Mouse (Mus musculus) heart, adult 2 months (tissue): ENCODE results near the gene Dohh. TPM values are rescaled to one million over a fixed set of nuclear protein-coding genes. Genes with fewer than 3 reads are reported as not detected.

Experiments used
- DNase-seq, 2 experiments: peaks; one replicate each; pipeline ENCODE4 v3.0.0; 2021
- H3K27ac ChIP-seq: fragments of 200-600 bp; 2 replicates; pipeline ENCODE4 v1.8.1; 2022
- H3K27me3 ChIP-seq: fragments of 200-500 bp; 2 replicates; pipeline ENCODE4 v1.6.1; 2012; ENCODE audit warnings: mild to moderate bottlenecking, low read length, inconsistent platforms, mixed read lengths; ENCODE audit not compliant: control insufficient read depth, insufficient read depth
- H3K36me3 ChIP-seq: fragments of 200-500 bp; 2 replicates; pipeline ENCODE4 v1.6.1; 2012; ENCODE audit warnings: low read length, inconsistent platforms; ENCODE audit not compliant: control insufficient read depth, insufficient read depth
- H3K4me1 ChIP-seq: fragments of 200-500 bp; 2 replicates; pipeline ENCODE4 v1.6.1; 2011; ENCODE audit warnings: low read length; ENCODE audit not compliant: control insufficient read depth, insufficient read depth
- H3K4me3 ChIP-seq: fragments of 200-600 bp; 2 replicates; pipeline ENCODE4 v1.8.1; 2022
- H3K79me2 ChIP-seq: fragments of 200-500 bp; replicated peaks from 2 replicates; pipeline ENCODE4 v1.6.1; 2012; ENCODE audit warnings: mild to moderate bottlenecking, inconsistent platforms, low read length, moderate library complexity, mixed read lengths; ENCODE audit not compliant: control insufficient read depth, insufficient read depth
- H3K9ac ChIP-seq: fragments of 200-500 bp; 2 replicates; pipeline ENCODE4 v1.6.1; 2012; ENCODE audit warnings: low read depth, mild to moderate bottlenecking, control low read depth, inconsistent platforms, low read length, mixed read lengths
- CTCF ChIP-seq: fragments of 200-600 bp; IDR thresholded peaks from 2 replicates; pipeline ENCODE4 v1.8.1; 2022; ENCODE audit warnings: antibody characterized with exemption, mild to moderate bottlenecking, moderate library complexity
- EP300 ChIP-seq: fragments of 200-500 bp; IDR thresholded peaks from 2 replicates; pipeline ENCODE4 v1.6.1; 2011; ENCODE audit warnings: low read depth, low read length, control low read depth; ENCODE audit not compliant: insufficient read depth
- POLR2A ChIP-seq: fragments of 200-500 bp; IDR thresholded peaks from 2 replicates; pipeline ENCODE4 v1.6.1; 2011; ENCODE audit warnings: mild to moderate bottlenecking, low read depth, low read length, control low read depth; ENCODE audit not compliant: insufficient read depth
- WGBS: fragments of 180-500 bp; shearing (Covaris S2); methylation state at CpG from one replicate; pipeline ENCODE4 v1.1.7; 2018; 5-methylcytosine and 5-hydroxymethylcytosine counted together
- intact Hi-C: fragments of 180-260 bp; cut with DNase I; formaldehyde crosslinking; loops from one replicate; pipeline ENCODE4 v1.15.1; 2025
- polyA plus RNA-seq: library from polyadenylated mRNA; depleted of rRNA; stranded (reverse); fragments of >200 nt; gene quantifications from 2 replicates; pipeline ENCODE4 v1.2.3, GENCODE M21; 2012
- total RNA-seq, 2 experiments: library from RNA; stranded (reverse); gene quantifications; 2 replicates each; pipeline ENCODE4 v1.2.3; 2021

The Dohh gene
- total and polyA plus RNA-seq, 3 experiments = 46.6 to 56.9 (median 53.8) TPM

DNA sequence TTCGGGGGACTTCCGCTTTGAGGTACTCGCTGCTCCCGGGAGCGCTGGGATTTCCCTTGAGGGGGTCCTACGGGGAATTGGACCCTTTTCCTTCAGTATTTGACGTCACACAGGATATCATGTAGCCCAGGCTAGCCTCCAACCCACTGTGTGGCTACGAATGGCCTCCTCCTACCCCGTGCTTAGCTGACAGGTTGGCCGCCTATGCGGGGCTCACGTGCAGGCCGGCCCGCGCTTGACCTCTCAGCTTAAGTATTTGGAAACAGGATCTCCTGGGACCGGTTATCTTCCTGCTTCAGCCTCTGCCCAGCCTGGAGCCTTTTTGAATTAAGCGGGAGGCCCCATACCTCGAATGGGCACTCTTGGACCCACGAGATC lies 366 bp downstream of the Dohh start:
- Histone ChIP-seq H3K4me3 (peak overlapping the region; percentile 82), H3K9ac (peak overlapping the region; percentile 73), H3K4me1 (peaks cover 6% of the 10 kb centered on the region), H3K27ac (peak overlapping the region; percentile 94), H3K36me3 (no peaks in the 10 kb centered on the region), H3K79me2 (no peaks in the 10 kb centered on the region; the same call in 1 of the 2 replicates), H3K27me3 (no peaks in the 10 kb centered on the region)
- WGBS = under 1% methylated on average over 19 of the region's 19 CpGs
- no peak for TF ChIP-seq POLR2A
- no peak for TF ChIP-seq EP300
- TF ChIP-seq CTCF = no peak
- intact Hi-C loops = no loop called here
- no peak for DNase-seq

DNA sequence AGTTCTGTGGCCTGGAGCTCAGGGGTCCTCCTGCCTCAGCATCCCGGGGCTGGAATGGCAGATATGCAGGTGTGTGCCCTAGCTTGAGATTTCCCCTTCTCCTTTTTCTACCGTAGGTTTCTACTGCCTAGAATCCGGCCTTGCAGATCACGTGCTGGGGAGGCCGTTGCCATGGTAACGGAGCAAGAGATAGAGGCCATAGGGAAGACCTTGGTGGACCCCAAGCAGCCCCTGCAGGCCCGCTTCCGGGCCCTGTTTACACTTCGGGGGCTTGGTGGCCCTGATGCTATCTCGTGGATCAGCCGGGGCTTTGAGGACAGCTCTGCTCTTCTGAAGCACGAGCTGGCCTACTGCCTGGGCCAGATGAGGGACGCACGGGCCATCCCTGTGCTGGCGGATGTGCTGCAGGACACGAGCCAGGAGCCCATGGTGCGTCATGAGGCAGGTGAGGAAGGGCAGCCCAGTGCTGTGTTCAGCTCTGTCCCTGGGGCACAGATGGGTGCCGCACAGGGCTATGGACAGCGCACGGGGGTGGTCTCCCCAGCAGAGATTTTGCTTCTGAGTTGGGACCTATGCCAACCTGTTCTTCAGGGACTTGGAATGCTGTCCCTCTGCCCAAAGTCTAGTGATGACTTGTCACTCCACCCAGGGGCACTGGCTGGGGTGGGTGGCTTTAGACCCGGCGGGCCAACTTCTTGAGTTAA lies 1.5 kb downstream of the Dohh start:
- no peaks in the 10 kb centered on the region for H3K27me3 ChIP-seq
- TF ChIP-seq EP300 = no peak
- no peak for TF ChIP-seq CTCF
- no peak for TF ChIP-seq POLR2A
- H3K79me2 ChIP-seq = no peaks in the 10 kb centered on the region; the same call in 1 of the 2 replicates
- no peaks in the 10 kb centered on the region for H3K36me3 ChIP-seq
- intact Hi-C loops = no loop called here
- H3K27ac ChIP-seq = no peak overlapping the region
- DNase-seq = no peak
- H3K9ac ChIP-seq = no peak overlapping the region
- no peak overlapping the region for H3K4me3 ChIP-seq
- 66% methylated on average over 22 of the region's 22 CpGs for WGBS
- H3K4me1 ChIP-seq = peaks cover 6% of the 10 kb centered on the region

- H3K4me1 ChIP-seq = peaks cover 6% of the 10 kb centered on the region
- no peak overlapping the region for H3K4me3 ChIP-seq
- DNase-seq = no peak
- H3K27me3 ChIP-seq = no peaks in the 10 kb centered on the region
- no peak for TF ChIP-seq POLR2A
- no peak for TF ChIP-seq EP300
- TF ChIP-seq CTCF = no peak
- H3K79me2 ChIP-seq = no peaks in the 10 kb centered on the region; the same call in 1 of the 2 replicates
- whole genome bisulfite sequencing = 93% methylated on average over 20 of the region's 20 CpGs
- H3K36me3 ChIP-seq = no peaks in the 10 kb centered on the region
- intact Hi-C loops = no loop called here
- H3K9ac ChIP-seq = no peak overlapping the region
- no peak overlapping the region for H3K27ac ChIP-seq
Measured at GRCm38 (mm10) chr10:81387716-81388115, 3.5 kb downstream of the Dohh start.

GRCm38 (mm10) chr10:81388505-81389055 lies 4.4 kb downstream of the Dohh start, which contains the start of gene Gm48552:
Gene Gm48552 (plus strand): TSS chr10:81389005.
- no peak for TF ChIP-seq CTCF
- Histone ChIP-seq H3K79me2 (no peaks in the 10 kb centered on the region; the same call in 1 of the 2 replicates), H3K27me3 (no peaks in the 10 kb centered on the region), H3K36me3 (no peaks in the 10 kb centered on the region), H3K27ac (peak within 1 kb of the TSS; percentile 6; the same call in 1 of the 2 replicates), H3K4me3 (no peak within 1 kb of the TSS), H3K4me1 (peaks cover 6% of the 10 kb centered on the region), H3K9ac (no peak within 1 kb of the TSS)
- no peak for DNase-seq
- WGBS = 82% methylated on average over 5 of the region's 5 CpGs
- intact Hi-C loops = loop anchor here (1.0 kb wide), 1 partner anchor 62 kb away; no protein-coding TSS in a partner anchor

DNA sequence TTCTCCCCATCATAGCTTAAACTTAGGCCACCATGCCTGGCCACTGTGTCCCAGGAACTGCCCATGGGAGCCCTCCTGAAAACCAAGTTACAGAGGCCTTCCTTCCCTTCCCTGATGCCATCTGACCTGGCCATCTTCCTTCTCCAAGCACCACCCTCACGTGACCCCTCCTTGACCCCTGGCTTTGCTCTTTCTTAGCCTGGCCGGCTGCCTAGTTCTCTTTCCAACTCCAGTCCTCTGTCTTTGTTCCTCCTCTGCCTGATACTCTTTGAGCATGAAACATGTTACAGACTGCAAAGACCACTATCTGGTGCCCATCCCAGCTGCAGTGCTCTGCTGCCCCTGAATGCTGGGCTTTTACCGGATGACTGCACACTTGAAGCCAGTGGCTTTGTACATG lies 5.1 kb downstream of the Dohh start:
- H3K4me3 ChIP-seq = no peak overlapping the region
- H3K9ac ChIP-seq = no peak overlapping the region
- WGBS = 36% methylated on average over 3 of the region's 3 CpGs
- intact Hi-C loops = loop anchor here (1.0 kb wide), 1 partner anchor 61 kb away; no protein-coding TSS in a partner anchor
- H3K36me3 ChIP-seq = no peaks in the 10 kb centered on the region
- peaks cover 8% of the 10 kb centered on the region for H3K4me1 ChIP-seq
- peak overlapping the region; percentile 6; the same call in 1 of the 2 replicates for H3K27ac ChIP-seq
- no peaks in the 10 kb centered on the region for H3K27me3 ChIP-seq
- TF ChIP-seq POLR2A (no peak), EP300 (no peak), CTCF (no peak)
- peak in 1 of 2 experiments; percentile 39 for DNase-seq
- H3K79me2 ChIP-seq = no peaks in the 10 kb centered on the region; the same call in 1 of the 2 replicates
